Mouse (Mus musculus) thymus, adult 2 months (tissue): ENCODE data around the gene Nptxr.

ENCODE experiments used
- CTCF ChIP-seq: fragments of 200-500 bp; IDR thresholded peaks from 2 replicates; pipeline ENCODE4 v1.5.1; 2012; ENCODE audit warnings: mild to moderate bottlenecking, control low read depth, low read length, moderate library complexity, borderline replicate concordance; ENCODE audit not compliant: control insufficient read depth, poor library complexity, insufficient read depth; ENCODE audit errors: extremely low read depth
- POLR2A ChIP-seq: fragments of 200-500 bp; IDR thresholded peaks from 2 replicates; pipeline ENCODE4 v1.6.1; 2012; ENCODE audit warnings: mild to moderate bottlenecking, low read length, control low read depth, moderate library complexity; ENCODE audit not compliant: control insufficient read depth, poor library complexity, insufficient read depth; ENCODE audit errors: extremely low read depth

- no peak for TF ChIP-seq CTCF
- TF ChIP-seq POLR2A: no peak
These were observed 30.3 kb upstream of the Nptxr start for GRCm38 (mm10) chr15:79834881-79835260.
